Mouse (Mus musculus): ENCODE measurements at regions not wholly inside any gene's neighbourhood (a gene's known extent, or its start where the extent isn't known, plus 50 kb on each side); places are given as distances from the start of the nearest gene placed in this dataset.

DNA sequence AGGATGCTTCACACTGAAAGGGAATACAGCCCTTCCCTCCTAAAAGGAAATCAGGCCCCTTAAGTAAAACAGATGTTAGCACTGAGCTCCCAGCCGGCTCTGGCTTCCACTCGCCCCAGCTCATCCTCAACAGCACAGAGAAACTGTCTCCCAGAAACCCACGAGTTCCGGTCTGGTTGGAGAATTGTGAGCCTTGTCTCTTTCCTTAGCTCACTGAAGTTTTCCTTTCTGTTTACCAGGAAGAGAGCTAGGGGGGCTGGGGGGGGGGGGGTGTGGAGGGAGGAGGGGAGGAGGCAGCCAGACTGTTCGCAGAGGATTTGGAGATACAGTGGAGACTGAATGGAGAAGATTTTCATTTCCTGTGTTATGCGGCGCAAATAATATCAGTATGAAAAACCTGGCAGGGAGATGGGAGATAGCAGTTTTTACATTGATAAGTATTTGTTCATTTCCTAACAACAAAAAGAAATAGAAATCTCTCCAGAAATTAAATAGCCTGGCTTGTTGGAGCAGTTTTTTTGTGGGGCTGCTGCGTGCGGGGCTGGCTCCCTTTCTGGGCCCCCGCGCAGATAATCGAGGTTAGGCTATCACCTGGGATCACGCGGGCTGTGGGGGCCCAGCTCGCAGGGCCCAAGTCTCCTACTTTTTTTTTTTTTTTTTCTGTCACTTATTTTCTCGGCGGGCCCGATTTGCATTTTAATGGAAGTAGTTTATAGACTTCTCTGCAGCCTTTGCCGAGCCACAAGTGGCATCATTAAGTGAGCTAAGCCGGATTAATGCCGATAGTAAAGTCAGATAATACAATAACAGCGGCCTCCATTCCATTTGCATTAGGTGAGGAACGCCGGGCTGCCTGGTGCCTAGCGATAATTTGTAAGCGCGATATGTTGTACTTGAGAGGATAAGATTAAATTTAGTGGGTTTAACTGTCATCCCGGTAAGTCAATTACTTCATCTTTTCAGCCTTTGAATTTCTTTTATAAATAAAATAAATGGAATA is 235.5 kb downstream of the Insig2 start:
- peak overlapping the region; percentile 23; the same call in 1 of the 2 replicates for H3K9ac ChIP-seq (ENCODE audit: low read length)
- no peaks in the 10 kb centered on the region for H3K9me3 ChIP-seq (ENCODE audit: control insufficient read depth, low read length)
- peak overlapping the region; percentile 34 for H3K4me3 ChIP-seq (ENCODE audit: low read depth, low read length)
- ATAC-seq (replicated peaks; ENCODE audit: low FRiP score, low TSS enrichment, low read depth): peak; percentile 71; the same call in 1 of the 2 replicates
- no peaks in the 10 kb centered on the region for H3K27me3 ChIP-seq (replicated peaks; ENCODE audit: control insufficient read depth, insufficient read depth, low read length)
- no peaks in the 10 kb centered on the region for H3K4me1 ChIP-seq (replicated peaks; ENCODE audit: control insufficient read depth, insufficient read depth, low read length)
- 5% methylated on average over 27 of the region's 28 CpGs for WGBS
- peak overlapping the region; percentile 59 for H3K4me2 ChIP-seq (ENCODE audit: low read length)
- H3K27ac ChIP-seq (ENCODE audit: low read depth): no peak overlapping the region
- peak; percentile 59 for DNase-seq (ENCODE audit: low spot score)
- H3K36me3 ChIP-seq (ENCODE audit: control insufficient read depth, insufficient read depth, low read length): no peaks in the 10 kb centered on the region

DNA sequence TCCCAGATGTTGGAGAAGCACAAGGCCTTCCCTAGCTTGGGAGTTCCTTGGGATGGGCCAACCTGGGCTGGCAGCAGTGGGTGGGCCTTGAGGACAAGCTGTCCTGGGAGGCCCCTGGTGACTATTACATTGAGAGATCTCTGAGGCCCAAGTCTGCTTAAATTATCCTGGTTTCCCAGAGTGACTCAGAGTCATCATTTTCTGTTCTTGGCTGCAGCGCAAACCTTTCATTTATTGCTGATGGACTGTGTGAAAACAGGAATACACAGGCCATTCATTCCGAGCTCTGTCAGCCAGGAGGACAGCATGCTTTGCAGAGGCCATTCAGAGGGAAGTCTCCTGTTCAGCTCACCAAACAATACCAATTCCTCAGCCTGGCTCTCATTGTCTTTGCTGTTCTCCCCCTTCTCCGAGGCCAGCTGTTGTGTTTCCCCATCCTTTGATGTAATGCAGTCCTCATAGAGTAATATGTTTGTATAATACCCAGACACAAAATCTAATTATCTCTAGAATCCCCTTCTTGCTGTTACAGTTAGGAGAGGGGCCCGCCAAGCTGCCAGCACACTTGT is 220.5 kb downstream of the Insig2 start:
- WGBS: 26% methylated on average over 4 of the region's 4 CpGs
- no peak overlapping the region for H3K4me3 ChIP-seq (ENCODE audit: low read depth, low read length)
- no peak overlapping the region for H3K9ac ChIP-seq (ENCODE audit: low read length)
- no peaks in the 10 kb centered on the region for H3K9me3 ChIP-seq (ENCODE audit: control insufficient read depth, low read length)
- peak overlapping the region; percentile 48; the same call in 1 of the 2 replicates for H3K27ac ChIP-seq (ENCODE audit: low read depth)
- H3K4me2 ChIP-seq (ENCODE audit: low read length): no peak overlapping the region
- no peaks in the 10 kb centered on the region for H3K27me3 ChIP-seq (replicated peaks; ENCODE audit: control insufficient read depth, insufficient read depth, low read length)
- H3K4me1 ChIP-seq (replicated peaks; ENCODE audit: control insufficient read depth, insufficient read depth, low read length): 0 out of 2 replicates have a peak, but pooled peaks cover 8% of the 10 kb centered on the region
- DNase-seq (ENCODE audit: low spot score) (peak; percentile 60), ATAC-seq (replicated peaks; ENCODE audit: low FRiP score, low TSS enrichment, low read depth) (no peak)
- no peaks in the 10 kb centered on the region for H3K36me3 ChIP-seq (ENCODE audit: control insufficient read depth, insufficient read depth, low read length)

DNA sequence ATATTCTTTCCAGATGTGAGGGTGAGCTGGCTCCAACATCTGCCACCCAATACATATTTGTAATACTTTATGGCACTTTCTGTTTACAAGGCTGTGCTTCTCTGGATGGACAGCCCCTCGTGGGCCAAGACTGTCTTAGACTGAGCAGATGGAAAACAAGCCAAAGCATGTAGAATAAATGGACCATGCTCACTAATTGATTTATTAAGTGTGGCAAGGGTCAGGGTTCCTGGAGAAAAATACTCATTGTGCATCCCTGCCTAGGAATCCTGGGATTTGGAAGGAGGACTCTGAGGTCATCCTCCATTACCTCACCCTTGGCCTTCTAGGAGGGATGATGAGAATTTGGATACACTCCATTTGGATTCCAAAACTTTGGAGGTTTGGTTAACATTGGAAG is 219.9 kb downstream of the Insig2 start:
- Histone ChIP-seq H3K36me3 (ENCODE audit: control insufficient read depth, insufficient read depth, low read length) (no peaks in the 10 kb centered on the region), H3K9me3 (ENCODE audit: control insufficient read depth, low read length) (no peaks in the 10 kb centered on the region), H3K4me1 (replicated peaks; ENCODE audit: control insufficient read depth, insufficient read depth, low read length) (0 out of 2 replicates have a peak, but pooled peaks cover 8% of the 10 kb centered on the region), H3K4me2 (ENCODE audit: low read length) (no peak overlapping the region), H3K27me3 (replicated peaks; ENCODE audit: control insufficient read depth, insufficient read depth, low read length) (no peaks in the 10 kb centered on the region), H3K9ac (ENCODE audit: low read length) (no peak overlapping the region), H3K27ac (ENCODE audit: low read depth) (peak overlapping the region; percentile 48; the same call in 1 of the 2 replicates), H3K4me3 (ENCODE audit: low read depth, low read length) (no peak overlapping the region)
- DNase-seq (ENCODE audit: low spot score) (no peak), ATAC-seq (replicated peaks; ENCODE audit: low FRiP score, low TSS enrichment, low read depth) (no peak)
- WGBS: 15% methylated on average over 1 of the region's 1 CpGs

DNA sequence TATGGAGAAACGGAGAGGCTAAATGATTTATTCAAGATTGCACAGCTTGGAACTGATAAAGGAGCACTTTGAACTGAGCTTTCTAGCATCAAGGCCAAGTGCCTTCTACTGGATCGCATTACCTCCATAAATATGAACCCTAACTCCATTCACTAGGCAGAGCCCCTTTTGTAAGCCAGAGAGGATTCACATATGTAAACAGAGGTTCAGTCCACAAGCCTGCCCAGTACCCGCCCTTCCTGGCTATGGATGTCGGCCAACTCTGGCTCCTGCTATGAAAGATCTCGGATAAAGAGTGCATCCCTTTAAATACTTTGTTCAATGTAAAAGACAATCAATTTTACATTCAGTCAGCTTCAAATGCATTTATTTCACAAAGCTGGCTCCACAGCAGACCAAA is 215.8 kb downstream of the Insig2 start:
- Histone ChIP-seq H3K4me3 (ENCODE audit: low read depth, low read length) (no peak overlapping the region), H3K27ac (ENCODE audit: low read depth) (no peak overlapping the region), H3K27me3 (replicated peaks; ENCODE audit: control insufficient read depth, insufficient read depth, low read length) (no peaks in the 10 kb centered on the region), H3K36me3 (ENCODE audit: control insufficient read depth, insufficient read depth, low read length) (no peaks in the 10 kb centered on the region), H3K4me1 (replicated peaks; ENCODE audit: control insufficient read depth, insufficient read depth, low read length) (0 out of 2 replicates have a peak, but pooled peaks cover 8% of the 10 kb centered on the region), H3K9ac (ENCODE audit: low read length) (no peak overlapping the region), H3K4me2 (ENCODE audit: low read length) (no peak overlapping the region), H3K9me3 (ENCODE audit: control insufficient read depth, low read length) (no peaks in the 10 kb centered on the region)
- no peak for DNase-seq (ENCODE audit: low spot score)
- no peak for ATAC-seq (replicated peaks; ENCODE audit: low FRiP score, low TSS enrichment, low read depth)
- 38% methylated on average over 5 of the region's 5 CpGs for WGBS

DNA sequence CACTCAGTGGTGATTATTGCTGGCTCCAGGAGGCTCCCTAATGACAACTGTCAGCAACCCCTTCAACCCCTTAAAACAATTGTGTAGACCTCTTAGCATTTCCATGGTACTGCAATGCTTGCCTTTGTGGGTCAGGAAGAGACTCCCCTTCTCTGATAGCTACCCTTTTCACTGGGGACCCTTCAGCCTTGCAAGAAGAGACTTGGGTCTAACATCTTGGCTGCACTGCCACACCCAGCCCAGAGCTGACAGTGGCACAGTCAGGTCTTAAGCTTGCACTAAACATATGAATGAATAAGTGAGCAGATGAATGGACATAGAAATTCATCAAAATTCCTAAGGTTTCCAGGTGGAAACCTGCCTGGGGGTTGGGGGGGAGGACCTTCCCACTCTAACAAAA is 209.0 kb downstream of the Insig2 start:
- H3K27ac ChIP-seq (ENCODE audit: low read depth): no peak overlapping the region
- no peaks in the 10 kb centered on the region for H3K4me1 ChIP-seq (replicated peaks; ENCODE audit: control insufficient read depth, insufficient read depth, low read length)
- no peaks in the 10 kb centered on the region for H3K27me3 ChIP-seq (replicated peaks; ENCODE audit: control insufficient read depth, insufficient read depth, low read length)
- no peaks in the 10 kb centered on the region for H3K36me3 ChIP-seq (ENCODE audit: control insufficient read depth, insufficient read depth, low read length)
- no peaks in the 10 kb centered on the region for H3K9me3 ChIP-seq (ENCODE audit: control insufficient read depth, low read length)
- ATAC-seq (replicated peaks; ENCODE audit: low FRiP score, low TSS enrichment, low read depth) (no peak), DNase-seq (ENCODE audit: low spot score) (no peak)
- no peak overlapping the region for H3K4me3 ChIP-seq (ENCODE audit: low read depth, low read length)
- H3K4me2 ChIP-seq (ENCODE audit: low read length): no peak overlapping the region
- no peak overlapping the region for H3K9ac ChIP-seq (ENCODE audit: low read length)

DNA sequence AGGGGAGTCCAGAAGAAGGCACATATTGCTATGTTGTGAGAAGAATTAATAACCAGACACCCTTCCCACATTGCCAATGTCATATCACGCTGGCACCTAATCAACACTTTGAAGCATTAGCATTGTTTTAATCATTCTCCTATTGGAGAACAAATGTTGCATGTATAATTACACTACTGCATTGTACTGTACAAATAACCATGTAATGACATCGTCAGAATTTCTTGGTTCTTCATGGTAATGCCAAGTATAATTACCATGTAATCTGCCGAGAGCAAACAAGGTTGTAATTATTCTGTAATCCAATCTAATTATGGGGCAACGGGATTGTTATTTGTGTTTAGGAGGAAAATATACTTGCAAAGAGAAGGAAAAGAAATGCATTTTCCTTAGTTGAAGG is 196.1 kb downstream of the Insig2 start:
- H3K9me3 ChIP-seq (ENCODE audit: control insufficient read depth, low read length): no peaks in the 10 kb centered on the region
- no peak overlapping the region for H3K9ac ChIP-seq (ENCODE audit: low read length)
- 84% methylated on average over 4 of the region's 4 CpGs for WGBS
- H3K27me3 ChIP-seq (replicated peaks; ENCODE audit: control insufficient read depth, insufficient read depth, low read length): no peaks in the 10 kb centered on the region
- ATAC-seq (replicated peaks; ENCODE audit: low FRiP score, low TSS enrichment, low read depth) (no peak), DNase-seq (ENCODE audit: low spot score) (no peak)
- H3K4me1 ChIP-seq (replicated peaks; ENCODE audit: control insufficient read depth, insufficient read depth, low read length): no peaks in the 10 kb centered on the region
- H3K4me3 ChIP-seq (ENCODE audit: low read depth, low read length): no peak overlapping the region
- no peak overlapping the region for H3K27ac ChIP-seq (ENCODE audit: low read depth)
- no peaks in the 10 kb centered on the region for H3K36me3 ChIP-seq (ENCODE audit: control insufficient read depth, insufficient read depth, low read length)
- no peak overlapping the region for H3K4me2 ChIP-seq (ENCODE audit: low read length)

DNA sequence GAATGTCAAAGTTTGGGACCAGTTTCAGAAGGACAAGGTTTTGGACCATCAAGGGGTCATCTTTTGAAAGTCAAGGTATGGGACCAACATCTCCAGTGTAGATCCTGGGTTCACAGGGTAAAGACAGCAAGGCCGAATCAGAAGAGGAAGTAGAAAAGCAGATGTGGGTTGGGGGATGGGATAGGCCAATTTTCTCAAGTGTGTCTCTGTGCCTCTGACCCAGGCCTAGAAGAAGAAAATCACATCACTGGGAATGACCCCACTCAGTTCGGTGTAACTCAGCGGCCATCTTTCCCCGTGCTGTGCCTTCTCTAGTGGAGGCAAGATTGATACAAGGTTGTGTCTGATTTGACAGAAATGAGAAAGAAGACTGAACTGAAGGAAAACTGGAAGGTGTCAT is 195.5 kb downstream of the Insig2 start:
- Histone ChIP-seq H3K9me3 (ENCODE audit: control insufficient read depth, low read length) (no peaks in the 10 kb centered on the region), H3K36me3 (ENCODE audit: control insufficient read depth, insufficient read depth, low read length) (no peaks in the 10 kb centered on the region), H3K4me3 (ENCODE audit: low read depth, low read length) (no peak overlapping the region), H3K4me2 (ENCODE audit: low read length) (no peak overlapping the region), H3K27ac (ENCODE audit: low read depth) (no peak overlapping the region), H3K4me1 (replicated peaks; ENCODE audit: control insufficient read depth, insufficient read depth, low read length) (no peaks in the 10 kb centered on the region), H3K9ac (ENCODE audit: low read length) (no peak overlapping the region), H3K27me3 (replicated peaks; ENCODE audit: control insufficient read depth, insufficient read depth, low read length) (no peaks in the 10 kb centered on the region)
- DNase-seq (ENCODE audit: low spot score) (no peak), ATAC-seq (replicated peaks; ENCODE audit: low FRiP score, low TSS enrichment, low read depth) (no peak)
- 92% methylated on average over 4 of the region's 4 CpGs for WGBS

DNA sequence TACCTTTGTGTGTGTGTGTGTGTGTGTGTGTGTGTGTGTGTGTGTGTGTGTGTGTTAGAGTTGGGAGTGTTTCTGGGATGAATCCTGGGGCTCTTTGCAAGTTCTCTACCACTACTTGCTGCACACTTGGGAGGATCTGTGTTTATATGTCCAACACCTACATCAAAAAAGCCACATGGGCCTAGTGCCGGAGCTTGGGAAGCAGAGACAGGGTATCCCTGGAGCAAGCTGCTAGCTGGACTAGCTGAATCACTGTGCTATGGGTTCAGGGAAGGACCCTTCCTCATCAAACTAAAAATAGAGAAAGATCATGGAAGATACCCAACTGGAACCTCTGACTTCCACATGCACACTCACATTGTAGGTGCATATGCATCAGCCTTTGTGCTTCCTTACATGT is 187.4 kb downstream of the Insig2 start:
- Histone ChIP-seq H3K27me3 (replicated peaks; ENCODE audit: control insufficient read depth, insufficient read depth, low read length) (no peaks in the 10 kb centered on the region), H3K4me1 (replicated peaks; ENCODE audit: control insufficient read depth, insufficient read depth, low read length) (no peaks in the 10 kb centered on the region), H3K27ac (ENCODE audit: low read depth) (no peak overlapping the region), H3K36me3 (ENCODE audit: control insufficient read depth, insufficient read depth, low read length) (no peaks in the 10 kb centered on the region), H3K4me2 (ENCODE audit: low read length) (no peak overlapping the region), H3K9me3 (ENCODE audit: control insufficient read depth, low read length) (no peaks in the 10 kb centered on the region), H3K9ac (ENCODE audit: low read length) (no peak overlapping the region), H3K4me3 (ENCODE audit: low read depth, low read length) (no peak overlapping the region)
- ATAC-seq (replicated peaks; ENCODE audit: low FRiP score, low TSS enrichment, low read depth) (no peak), DNase-seq (ENCODE audit: low spot score) (no peak)
- WGBS: 83% methylated on average over 1 of the region's 1 CpGs

Data from intestine, embryonic 14.5 days (tissue).